Mouse (Mus musculus) cortical plate, adult 2 months (tissue): ENCODE measurements around the gene Ccdc33. TPM values are rescaled to one million over a fixed set of nuclear protein-coding genes. Genes with fewer than 3 reads are reported as not detected.

Source experiments
- H3K27ac ChIP-seq: fragments of 200-500 bp; 2 replicates; pipeline ENCODE4 v1.5.1; 2012; ENCODE audit warnings: low read length, control low read depth, inconsistent platforms; ENCODE audit not compliant: insufficient read depth
- H3K4me1 ChIP-seq: fragments of 200-500 bp; 2 replicates; pipeline ENCODE4 v1.6.1; 2011; ENCODE audit warnings: low read length; ENCODE audit not compliant: control insufficient read depth, insufficient read depth
- H3K4me3 ChIP-seq: fragments of 200-500 bp; 2 replicates; pipeline ENCODE4 v1.5.1; 2011; ENCODE audit warnings: mild to moderate bottlenecking, low read length, control low read depth; ENCODE audit not compliant: insufficient read depth
- CTCF ChIP-seq: fragments of 200-500 bp; IDR thresholded peaks from 2 replicates; pipeline ENCODE4 v1.5.1; 2011; ENCODE audit warnings: mild to moderate bottlenecking, control low read depth, low read length; ENCODE audit not compliant: insufficient read depth; ENCODE audit errors: extremely low read depth
- POLR2A ChIP-seq: fragments of 200-500 bp; IDR thresholded peaks from 2 replicates; pipeline ENCODE4 v1.6.1; 2011; ENCODE audit warnings: mild to moderate bottlenecking, low read length, control low read depth; ENCODE audit not compliant: insufficient read depth; ENCODE audit errors: extremely low read depth
- polyA plus RNA-seq: library from polyadenylated mRNA; depleted of rRNA; stranded (reverse); fragments of >200 nt; gene quantifications from 2 replicates; pipeline ENCODE4 v1.2.3, GENCODE M21; 2012

Gene Ccdc33
- polyA plus RNA-seq, 1 experiment: 1.7 TPM

DNA sequence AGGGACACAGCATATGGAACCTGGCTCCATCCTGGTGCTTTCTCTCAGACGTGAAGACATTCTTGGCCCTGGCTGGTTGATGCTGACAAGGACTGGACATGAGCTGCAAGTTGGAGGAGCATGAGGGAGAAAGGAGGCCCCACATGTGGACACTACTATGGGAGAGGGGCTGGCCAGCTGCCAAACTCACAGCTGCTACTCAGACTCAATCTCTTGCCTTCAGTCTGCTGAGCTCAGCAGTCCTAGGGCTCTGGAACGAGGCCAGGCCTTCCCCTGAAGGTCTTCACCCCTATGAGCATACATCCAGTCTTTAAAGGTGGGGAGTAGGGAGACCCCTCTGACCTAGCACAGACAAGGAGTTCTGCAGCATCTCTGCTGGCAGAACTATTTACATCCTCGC, 36.7 kb upstream of the Ccdc33 start:
- no peak overlapping the region for H3K27ac ChIP-seq
- TF ChIP-seq CTCF: no peak
- no peak for TF ChIP-seq POLR2A
- no peak overlapping the region for H3K4me3 ChIP-seq
- H3K4me1 ChIP-seq: peaks cover 4% of the 10 kb centered on the region

- TF ChIP-seq POLR2A: no peak
- TF ChIP-seq CTCF: no peak
- Histone ChIP-seq H3K27ac (no peak overlapping the region), H3K4me3 (no peak overlapping the region), H3K4me1 (no peaks in the 10 kb centered on the region)
Measured at GRCm38 (mm10) chr9:58153095-58153494, 34.5 kb upstream of the Ccdc33 start.

DNA sequence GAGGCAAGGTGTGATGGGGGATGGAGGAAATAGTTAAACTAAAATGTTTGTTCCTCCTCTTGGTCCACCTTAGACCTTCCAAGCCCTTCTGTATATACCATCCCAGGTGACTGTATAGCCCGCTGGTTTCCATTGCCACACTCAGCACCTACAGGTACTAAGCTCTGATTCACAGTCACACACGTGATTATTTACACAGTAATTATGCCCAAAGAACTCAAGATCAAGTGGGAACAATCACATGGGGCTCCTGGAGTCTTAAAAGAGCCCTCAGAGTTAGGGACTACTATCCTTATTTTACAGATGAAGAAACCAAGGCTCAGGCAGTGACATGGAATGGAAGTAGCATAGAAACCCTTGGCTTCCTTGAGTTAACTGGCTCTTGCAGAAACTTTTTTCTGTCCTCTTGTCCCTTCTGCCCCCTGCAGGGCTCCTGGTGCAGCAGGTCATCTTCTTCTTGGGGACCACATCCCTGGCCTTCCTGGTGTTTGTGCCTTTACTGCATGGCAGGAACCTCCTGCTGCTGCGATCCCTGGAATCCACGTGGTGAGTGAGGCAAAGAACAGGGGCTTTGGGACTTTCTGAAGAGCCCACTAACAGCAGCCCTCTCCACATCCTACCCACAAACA, 32.2 kb upstream of the Ccdc33 start:
- Histone ChIP-seq H3K4me3 (no peak overlapping the region), H3K27ac (no peak overlapping the region), H3K4me1 (no peaks in the 10 kb centered on the region)
- TF ChIP-seq CTCF (0 out of 2 replicates have a peak, but pooled peaks have one; percentile 24), POLR2A (no peak)

DNA sequence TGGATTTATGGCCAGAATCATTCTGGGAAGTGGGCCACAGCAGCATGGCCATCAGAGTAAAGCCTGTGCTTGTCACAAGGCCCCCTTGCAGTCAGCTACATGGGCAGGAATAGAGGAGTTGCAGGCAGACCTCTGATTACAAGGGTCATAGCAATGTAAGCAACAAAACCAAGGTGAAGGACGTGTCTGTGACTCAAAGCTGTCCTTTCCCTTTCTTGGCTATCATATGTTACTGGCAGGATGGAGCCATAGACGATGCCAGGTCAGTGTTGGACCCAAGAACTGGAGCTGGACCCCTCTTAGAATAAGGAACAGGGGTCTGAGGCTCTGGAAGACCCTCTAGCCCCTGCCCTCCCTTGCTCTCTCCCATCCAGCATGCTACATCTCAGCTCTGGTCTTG, 30.2 kb upstream of the Ccdc33 start:
- no peak overlapping the region for H3K4me3 ChIP-seq
- no peaks in the 10 kb centered on the region for H3K4me1 ChIP-seq
- TF ChIP-seq CTCF (no peak), POLR2A (no peak)
- H3K27ac ChIP-seq: no peak overlapping the region

DNA sequence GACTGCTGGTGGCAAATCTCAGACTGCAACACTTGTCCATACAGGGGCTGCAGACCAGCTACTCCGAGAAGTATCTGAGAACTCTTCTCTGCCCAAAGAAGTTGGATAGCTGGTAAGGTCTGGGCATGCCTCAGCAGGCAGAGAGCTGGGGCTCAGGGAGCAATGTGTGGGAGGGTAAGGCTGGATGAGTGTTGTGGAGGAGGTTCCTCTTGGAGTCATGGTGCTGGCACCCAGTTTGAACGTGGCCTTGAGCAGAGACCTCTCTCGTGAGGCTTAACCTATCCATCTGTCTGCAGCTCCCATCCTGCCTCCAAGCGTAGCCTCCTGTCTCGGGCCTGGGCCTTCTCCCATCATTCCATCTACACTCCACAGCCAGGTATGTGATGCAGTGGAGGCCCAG, 26.8 kb upstream of the Ccdc33 start:
- H3K27ac ChIP-seq: no peak overlapping the region
- H3K4me1 ChIP-seq: no peaks in the 10 kb centered on the region
- no peak overlapping the region for H3K4me3 ChIP-seq
- TF ChIP-seq POLR2A: no peak
- TF ChIP-seq CTCF: no peak

DNA sequence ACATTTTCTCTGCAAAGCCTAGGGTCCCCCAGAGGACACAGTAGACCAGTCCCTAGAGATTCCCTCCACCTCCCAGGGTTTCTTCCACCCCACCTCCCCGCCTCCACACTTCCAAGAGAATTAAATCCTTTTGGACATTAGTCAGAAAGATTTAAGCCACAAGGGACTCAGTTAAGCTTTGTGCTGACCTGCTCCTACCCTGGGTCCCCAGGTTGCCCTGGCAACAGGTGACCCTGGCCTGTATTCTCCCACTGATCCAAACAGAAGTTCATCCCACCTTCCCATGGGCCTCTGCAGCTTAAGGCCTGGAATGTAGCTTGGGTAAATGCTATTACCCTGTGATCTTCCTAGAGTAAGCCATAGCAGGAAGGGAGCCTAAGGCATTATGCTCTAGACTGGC, 26.0 kb upstream of the Ccdc33 start:
- Histone ChIP-seq H3K27ac (no peak overlapping the region), H3K4me1 (peaks cover 4% of the 10 kb centered on the region; the same call in 1 of the 2 replicates), H3K4me3 (no peak overlapping the region)
- TF ChIP-seq CTCF: no peak
- TF ChIP-seq POLR2A: no peak

GRCm38 (mm10) chr9:58143419-58143818, 24.8 kb upstream of the Ccdc33 start:
- peaks cover 6% of the 10 kb centered on the region; the same call in 1 of the 2 replicates for H3K4me1 ChIP-seq
- no peak for TF ChIP-seq POLR2A
- no peak for TF ChIP-seq CTCF
- no peak overlapping the region for H3K27ac ChIP-seq
- no peak overlapping the region for H3K4me3 ChIP-seq

GRCm38 (mm10) chr9:58139947-58140346, 21.3 kb upstream of the Ccdc33 start:
- peak overlapping the region; percentile 42 for H3K27ac ChIP-seq
- peaks cover 6% of the 10 kb centered on the region; the same call in 1 of the 2 replicates for H3K4me1 ChIP-seq
- H3K4me3 ChIP-seq: no peak overlapping the region
- TF ChIP-seq CTCF: no peak
- TF ChIP-seq POLR2A: no peak

DNA sequence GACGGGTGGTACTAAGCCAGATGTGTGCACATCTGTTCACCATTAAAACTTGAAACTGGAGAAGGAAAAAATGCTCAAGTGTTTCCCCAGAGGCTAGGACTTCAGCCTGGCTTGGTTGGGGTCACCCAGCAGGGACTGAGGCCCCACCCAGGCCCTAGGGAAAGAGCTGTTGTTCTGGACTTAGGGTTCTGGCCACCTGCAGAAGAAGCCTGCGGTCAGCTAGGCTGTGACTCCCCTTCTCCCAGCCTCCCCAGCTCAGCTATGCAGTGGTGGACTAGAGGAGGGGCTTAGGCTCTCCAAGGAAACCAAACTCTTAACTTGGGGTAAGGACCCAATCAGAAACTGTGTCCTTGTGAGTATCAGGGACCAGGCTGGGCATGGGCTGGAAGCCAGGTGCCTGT, 17.3 kb upstream of the Ccdc33 start:
- TF ChIP-seq POLR2A: no peak
- TF ChIP-seq CTCF: no peak
- Histone ChIP-seq H3K4me3 (no peak overlapping the region), H3K27ac (no peak overlapping the region), H3K4me1 (peaks cover 6% of the 10 kb centered on the region; the same call in 1 of the 2 replicates)

GRCm38 (mm10) chr9:58134906-58135305, 16.3 kb upstream of the Ccdc33 start:
- peaks cover 4% of the 10 kb centered on the region; the same call in 1 of the 2 replicates for H3K4me1 ChIP-seq
- no peak overlapping the region for H3K27ac ChIP-seq
- TF ChIP-seq POLR2A: no peak
- TF ChIP-seq CTCF: no peak
- H3K4me3 ChIP-seq: no peak overlapping the region

- TF ChIP-seq POLR2A (no peak), CTCF (no peak)
- Histone ChIP-seq H3K4me3 (no peak overlapping the region), H3K27ac (no peak overlapping the region), H3K4me1 (no peaks in the 10 kb centered on the region)
Measured at GRCm38 (mm10) chr9:58133893-58134884, 15.6 kb upstream of the Ccdc33 start.
